In the genomic region with DNA sequence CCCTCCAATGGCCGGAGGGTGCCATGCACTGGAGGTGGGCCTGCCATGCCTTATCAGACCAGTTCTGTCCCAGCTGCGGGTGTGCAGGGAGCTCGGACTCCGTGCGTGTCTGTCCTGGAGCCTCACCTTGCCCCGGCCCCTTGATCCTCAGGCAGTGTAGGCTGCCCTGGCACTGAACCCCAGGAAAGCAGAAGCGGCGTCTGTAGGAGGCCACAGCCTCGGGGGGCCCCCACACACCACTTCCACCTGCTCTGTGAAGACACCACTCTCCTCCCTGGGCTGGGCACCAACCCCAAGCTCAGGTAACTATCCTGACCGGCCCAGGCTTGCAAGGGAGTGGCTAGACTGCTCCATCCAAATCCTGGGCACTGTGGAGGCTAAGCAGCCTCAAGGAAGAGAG, we compare ENCODE assay signal across 18 mouse cellular contexts. TPM values are rescaled to one million over a fixed set of nuclear protein-coding genes. Genes with fewer than 3 reads are reported as not detected.
"Had no signal": no experiment of that assay in that cellular context is flagged by ENCODE, and none has a peak within 500 bp of the region (broad histone marks: within the 10 kb centered on the region; RNA-seq: fewer than 3 reads in every experiment).

No protein-coding gene starts in this region.

- H3K9me3 ChIP-seq: kidney, embryonic 15.5 days; limb, embryonic 12.5 days; liver, embryonic 13.5 days; lung, embryonic 15.5 days; neural tube, embryonic 12.5 days; stomach, embryonic 15.5 days had no signal

- H3K4me2 ChIP-seq: kidney, embryonic 15.5 days; limb, embryonic 12.5 days; liver, embryonic 13.5 days; lung, embryonic 15.5 days; neural tube, embryonic 12.5 days; stomach, embryonic 15.5 days had no signal

- H3K4me3 ChIP-seq: kidney, embryonic 15.5 days; left cerebral cortex, adult 2 months; limb, embryonic 12.5 days; liver, embryonic 13.5 days; lung, embryonic 15.5 days; neural tube, embryonic 12.5 days; stomach, embryonic 15.5 days had no signal

- H3K4me1 ChIP-seq: kidney, embryonic 15.5 days; neural tube, embryonic 12.5 days had no signal

- H3K27ac ChIP-seq: kidney, embryonic 15.5 days; limb, embryonic 12.5 days; liver, embryonic 13.5 days; lung, embryonic 15.5 days; macrophage; neural tube, embryonic 12.5 days; stomach, embryonic 15.5 days had no signal

- H3K27me3 ChIP-seq: liver, embryonic 13.5 days; lung, embryonic 15.5 days; neural tube, embryonic 12.5 days; stomach, embryonic 15.5 days had no signal

- H3K9ac ChIP-seq: kidney, embryonic 15.5 days; limb, embryonic 12.5 days; liver, embryonic 13.5 days; liver, postnatal 0 days; lung, embryonic 15.5 days; neural tube, embryonic 12.5 days; stomach, embryonic 15.5 days had no signal

- ATAC-seq: intestine, embryonic 16.5 days; liver, postnatal 0 days had no signal

- DNase-seq: kidney, adult 2 months; kidney, postnatal 14 days; liver; liver, embryonic 13.5 days; liver, postnatal 0 days; lung, postnatal 14 days; right cerebral cortex, postnatal 4 days; spleen, adult 18-20 months; thymus, adult 2 months; thymus, postnatal 25 days had no signal

RNA-seq across cellular contexts. Expression of gene Ripor3, which starts 30.0 kb away (rescaled TPM):
- polyA plus RNA-seq: macrophage had no signal
